Mouse (Mus musculus) T-cell, adult 2 months (primary cell): ENCODE results near the gene Tsc22d1.

Experiments
- DNase-seq: peaks from one replicate; pipeline ENCODE4 v3.0.0; 2022; ENCODE audit warnings: low spot score

Tsc22d1 gene

DNA sequence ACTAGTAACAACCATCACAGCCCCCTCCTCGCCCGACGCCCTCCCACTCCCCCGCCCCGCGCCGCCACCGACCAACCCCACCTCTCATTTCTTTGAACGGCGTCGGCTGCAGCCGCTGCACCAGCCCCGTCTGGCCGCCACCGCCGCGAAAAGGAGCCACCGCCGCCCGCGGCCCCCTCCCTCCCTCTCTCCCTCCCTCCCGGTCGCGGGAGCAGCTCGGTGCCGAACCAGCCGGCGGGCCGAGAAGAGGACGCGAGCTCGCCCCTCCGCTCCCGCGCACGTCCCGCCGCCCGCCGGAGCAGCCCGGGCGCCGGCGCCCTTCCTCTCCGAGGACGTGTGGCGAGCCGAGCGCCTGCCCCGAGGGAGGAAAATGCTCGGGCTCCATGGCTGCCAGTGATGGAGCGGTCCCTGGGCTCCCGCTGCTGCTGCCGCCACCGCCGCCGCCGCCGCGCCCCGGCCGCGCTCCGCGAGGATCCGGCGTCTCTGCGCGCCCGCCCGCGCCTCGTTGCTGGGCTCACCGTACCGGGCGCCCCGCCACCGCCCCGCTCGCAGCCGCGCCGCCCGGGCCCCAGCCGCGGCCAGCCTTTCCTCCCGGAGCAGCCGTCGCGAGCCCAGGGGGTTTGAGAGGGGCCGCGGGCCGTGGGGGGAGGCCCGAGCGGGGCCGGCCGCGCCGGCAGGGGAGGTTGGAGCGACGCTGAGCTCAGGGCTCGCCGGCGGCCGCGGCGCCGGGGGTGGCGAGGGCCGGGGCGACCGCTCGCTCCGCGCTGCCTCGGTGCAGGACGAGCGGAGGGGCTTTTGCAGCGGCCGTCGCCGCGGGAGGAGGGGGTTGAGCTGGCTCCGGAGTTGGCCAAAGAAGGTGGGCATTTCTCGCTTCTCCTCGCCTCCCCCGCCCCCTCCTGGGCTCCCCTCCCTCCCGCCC is at the start of gene Tsc22d1:
Gene Tsc22d1, plus strand, starts transcription at position 100 of the 919 bp plus-strand sequence.
- DNase-seq, result peak; percentile 33

DNA sequence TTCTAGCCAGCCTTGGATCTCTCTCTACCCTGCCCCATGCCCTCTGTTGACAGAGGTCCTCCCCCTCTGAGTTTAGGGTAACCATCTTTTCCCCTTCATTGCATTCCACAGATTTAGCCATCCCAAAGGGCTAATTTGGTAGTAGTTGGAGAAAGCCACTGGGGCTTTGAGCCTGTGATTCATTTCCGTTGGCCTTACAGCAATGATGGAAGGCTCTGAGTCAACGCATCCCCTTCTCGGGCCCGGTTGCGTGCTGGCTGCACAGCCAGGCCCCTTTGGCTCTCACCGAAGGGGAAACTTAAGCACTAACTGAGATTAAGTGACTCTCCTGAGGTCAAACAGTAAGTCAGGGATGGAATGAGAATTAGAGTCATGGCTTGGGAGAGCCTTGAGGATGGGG is 41.1 kb upstream of the Tsc22d1 start:
- no peak for DNase-seq

DNA sequence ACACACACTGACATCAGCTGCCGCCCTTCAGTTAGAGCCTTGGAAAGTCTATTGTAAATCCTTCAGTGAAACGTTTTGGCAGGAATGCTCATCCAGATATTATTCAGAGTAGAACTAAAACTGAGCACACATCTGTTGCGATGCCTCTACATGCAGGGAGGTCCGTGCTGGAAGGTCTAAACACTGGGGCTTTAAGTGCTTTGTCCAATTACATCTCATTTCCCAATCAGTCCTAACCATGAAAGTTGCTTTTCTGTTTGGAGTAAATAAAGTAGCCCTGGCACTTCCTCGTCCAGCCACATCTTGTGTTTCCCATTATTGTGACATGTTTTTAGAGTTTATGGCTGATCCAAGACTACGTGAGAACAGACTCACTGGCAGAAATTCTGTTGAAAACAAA is 40.2 kb upstream of the Tsc22d1 start:
- DNase-seq, result no peak

DNA sequence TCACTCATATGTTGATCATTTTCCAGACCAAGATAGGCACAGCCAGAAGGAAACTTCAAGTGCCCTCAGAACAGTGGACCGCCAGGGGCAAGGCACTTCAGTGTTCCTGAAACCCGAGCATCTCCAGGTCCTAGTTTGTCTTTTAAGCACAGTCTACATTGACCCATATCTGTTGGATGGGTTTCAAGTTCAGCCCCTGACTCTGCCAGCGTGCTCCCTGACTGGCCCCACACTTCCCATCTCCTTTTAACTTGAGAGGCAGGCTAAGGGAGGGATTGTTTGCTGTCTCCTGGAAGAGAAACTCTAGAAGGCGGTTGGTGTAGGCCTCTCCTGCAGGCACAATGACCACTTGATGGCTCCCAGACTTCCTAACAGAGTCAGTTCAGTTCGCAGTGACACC is 38.2 kb upstream of the Tsc22d1 start:
- DNase-seq, result no peak

DNA sequence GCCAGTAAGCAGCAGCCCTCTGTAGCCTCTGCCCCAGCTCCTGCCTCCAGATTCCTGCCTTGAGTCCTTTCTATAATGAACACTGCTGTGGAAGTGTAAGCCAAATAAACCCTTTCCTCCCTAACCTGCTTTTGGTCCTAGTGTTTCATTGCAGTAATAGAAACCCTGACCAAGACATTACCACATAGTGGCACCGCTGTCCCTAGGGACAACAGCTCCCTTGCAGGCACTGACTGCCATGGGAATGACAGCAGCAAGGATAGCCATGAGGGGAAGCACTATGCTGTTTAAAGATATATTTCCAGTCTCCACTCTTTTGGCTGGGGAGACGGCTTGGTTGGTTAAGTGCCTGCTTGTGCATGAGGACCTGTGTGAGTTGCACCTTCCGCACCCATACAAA is 35.4 kb upstream of the Tsc22d1 start:
- DNase-seq, result no peak

DNA sequence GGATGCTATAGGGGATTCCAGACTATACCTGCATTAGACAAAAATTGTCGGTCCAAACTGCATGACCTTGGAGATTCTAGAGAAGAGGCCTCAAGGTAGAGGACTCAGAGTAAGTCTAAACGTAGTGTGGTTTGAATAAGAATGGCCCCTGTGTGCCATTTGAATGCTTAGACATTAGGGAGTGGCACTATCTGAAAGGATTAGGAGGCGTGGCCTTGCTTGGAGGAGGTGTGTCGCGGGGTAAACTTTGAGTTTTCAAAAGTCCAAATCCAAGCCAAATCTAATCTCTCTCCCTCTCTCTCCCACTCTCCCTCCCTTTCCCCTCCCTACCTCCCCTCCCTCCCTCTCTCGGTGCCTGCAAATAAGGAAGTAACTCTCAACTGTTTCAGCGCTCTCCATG is 26.7 kb upstream of the Tsc22d1 start:
- no peak for DNase-seq

DNA sequence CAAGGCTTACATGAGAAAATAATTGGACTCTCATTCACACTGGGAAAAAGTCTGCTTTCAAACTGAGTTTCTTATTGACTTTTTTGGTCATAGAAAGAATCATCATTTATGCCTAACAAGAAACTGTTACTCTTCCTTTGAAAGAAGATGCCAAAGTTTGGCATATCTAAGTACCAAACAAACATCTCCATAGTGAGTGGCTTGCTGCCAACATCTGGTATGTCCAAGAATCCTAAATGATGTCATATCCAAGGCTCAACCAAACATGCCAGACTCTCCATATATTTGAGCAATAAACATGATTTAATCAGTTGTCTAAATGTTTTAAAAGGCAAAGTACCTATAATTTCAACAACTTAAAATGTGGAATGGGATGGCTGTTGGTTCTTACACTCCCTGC is 16.5 kb upstream of the Tsc22d1 start:
- no peak for DNase-seq

DNA sequence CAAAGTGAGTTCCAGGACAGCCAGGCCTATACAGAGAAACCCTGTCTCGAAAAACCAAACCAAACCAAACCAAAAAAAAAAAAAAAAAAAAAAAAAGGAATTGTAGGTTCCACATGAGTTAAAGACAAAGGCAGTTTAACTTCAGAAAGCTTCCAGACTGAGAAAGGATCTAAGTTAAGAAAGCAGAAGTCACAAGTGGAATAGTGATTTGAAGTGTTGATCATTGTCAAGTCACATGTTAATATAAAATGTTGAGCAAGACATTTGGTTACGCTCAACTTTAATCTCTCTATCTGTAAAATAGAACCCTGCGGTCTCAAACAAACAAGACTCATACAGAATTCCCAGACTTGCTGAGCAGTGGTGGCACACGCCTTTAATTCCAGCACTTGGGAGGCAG is 12.2 kb upstream of the Tsc22d1 start:
- DNase-seq, result no peak

DNA sequence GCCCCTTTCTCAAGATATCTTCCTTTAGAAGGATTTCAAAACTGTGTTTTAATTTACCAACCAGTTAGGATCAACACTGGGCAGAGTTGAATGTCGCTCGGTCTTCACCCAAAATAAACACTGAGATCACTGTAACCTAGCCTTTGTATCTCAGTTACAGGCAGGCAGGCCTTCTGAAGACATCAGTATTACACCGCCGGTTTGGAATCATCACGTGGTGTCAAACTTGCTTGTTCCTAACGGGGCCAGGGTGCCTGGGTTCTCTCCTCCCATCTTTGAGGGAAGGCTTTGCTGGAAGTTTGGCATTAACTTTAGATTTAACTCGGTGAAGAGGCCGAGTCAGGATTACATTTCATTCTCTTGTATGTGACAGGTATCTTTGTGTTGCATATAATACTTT is 5.7 kb upstream of the Tsc22d1 start:
- DNase-seq, result no peak

DNA sequence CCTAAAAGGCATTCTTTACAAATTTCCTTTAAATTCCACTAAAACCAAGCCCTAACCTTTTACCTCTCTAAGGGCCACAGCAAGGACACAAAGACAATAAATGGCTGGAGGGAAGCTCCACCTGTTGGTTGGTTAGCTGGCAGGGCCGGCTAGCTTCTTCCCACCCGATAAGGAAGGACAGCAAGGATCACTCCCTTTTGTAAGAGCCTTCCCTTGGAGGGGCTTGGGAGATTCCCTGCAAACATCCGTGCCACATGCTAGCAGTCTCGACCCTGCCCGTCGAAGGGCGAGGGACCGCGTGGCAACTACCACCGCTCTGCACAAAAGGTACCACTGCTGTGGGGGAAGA is 1.0 kb upstream of the Tsc22d1 start:
- DNase-seq, result no peak

DNA sequence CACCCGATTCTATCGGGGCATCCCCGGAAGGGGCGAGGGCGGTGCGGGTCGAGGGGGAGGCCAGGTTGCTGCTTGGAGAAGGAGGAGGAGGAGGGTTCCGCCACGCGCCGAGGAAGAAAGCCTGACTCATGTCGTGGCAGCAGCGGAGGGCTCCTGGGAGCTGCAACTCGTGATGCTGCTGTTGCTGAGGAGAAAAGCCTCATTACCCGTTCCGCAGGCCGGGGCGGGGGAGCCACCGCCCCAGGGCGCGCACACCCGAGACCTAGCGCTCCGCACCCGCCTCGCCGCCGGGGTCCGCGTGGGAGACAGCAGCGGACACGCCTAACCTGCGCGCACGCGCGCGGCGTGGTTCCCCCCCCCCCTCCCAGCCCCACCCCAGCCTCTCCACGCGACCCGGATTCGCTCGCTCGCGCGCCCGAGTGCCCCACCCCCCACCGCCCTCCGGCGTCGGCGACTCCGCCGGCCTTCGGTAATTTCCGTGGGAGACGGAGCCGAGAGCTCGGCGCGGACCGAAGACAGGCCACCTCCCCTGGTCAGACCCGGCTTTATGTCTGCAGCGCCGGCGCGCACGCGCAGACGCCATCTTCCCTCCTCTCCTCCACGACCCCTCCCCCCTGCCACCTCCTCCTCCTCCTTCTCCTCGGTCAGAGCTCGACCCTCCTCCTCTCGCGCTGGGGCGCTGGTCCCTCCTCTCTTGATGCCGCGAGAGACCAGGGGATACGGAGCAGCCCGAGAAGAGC is 469 bp upstream of the Tsc22d1 start:
- peak; percentile 87 for DNase-seq

DNA sequence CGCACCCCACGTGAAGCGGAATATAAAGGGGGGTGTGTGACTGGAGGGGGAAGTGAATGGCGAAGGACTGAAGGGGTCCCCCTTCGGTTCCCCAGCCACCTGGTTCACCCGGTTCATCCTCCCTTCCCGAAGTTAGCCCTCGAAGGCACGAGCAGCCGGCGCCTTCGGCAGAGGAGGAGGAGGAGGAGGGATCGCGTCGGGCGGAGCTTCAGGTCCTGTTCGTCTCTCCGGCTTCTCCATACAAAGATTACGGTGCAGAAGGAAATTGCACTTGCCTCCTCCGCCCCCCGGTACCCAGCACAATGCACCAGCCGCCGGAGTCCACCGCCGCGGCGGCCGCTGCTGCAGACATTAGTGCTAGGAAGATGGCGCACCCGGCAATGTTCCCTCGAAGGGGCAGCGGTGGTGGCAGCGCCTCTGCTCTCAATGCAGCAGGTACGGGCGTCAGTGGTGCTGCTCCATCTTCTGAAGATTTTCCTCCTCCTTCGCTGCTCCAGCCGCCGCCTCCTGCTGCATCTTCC is 1.1 kb downstream of the Tsc22d1 start:
- peak; percentile 31 for DNase-seq

DNA sequence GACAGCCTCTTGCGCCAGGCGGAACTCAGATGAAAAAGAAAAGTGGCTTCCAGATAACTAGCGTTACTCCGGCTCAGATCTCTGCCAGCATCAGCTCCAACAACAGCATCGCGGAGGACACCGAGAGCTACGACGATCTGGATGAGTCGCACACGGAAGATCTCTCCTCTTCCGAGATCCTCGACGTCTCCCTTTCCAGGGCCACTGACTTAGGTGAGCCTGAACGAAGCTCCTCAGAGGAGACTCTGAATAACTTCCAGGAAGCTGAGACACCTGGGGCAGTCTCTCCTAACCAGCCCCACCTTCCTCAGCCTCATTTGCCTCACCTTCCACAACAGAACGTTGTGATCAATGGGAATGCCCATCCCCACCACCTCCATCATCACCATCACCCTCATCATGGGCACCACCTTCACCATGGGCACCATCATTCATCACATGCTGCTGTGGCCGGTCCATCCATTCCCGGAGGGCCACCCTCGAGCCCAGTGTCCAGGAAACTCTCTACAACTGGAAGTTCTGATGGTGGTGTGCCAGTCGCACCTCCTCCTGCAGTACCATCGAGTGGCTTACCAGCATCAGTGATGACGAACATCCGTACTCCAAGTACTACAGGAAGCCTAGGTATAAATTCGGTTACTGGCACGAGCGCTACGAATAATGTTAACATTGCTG is 1.7 kb downstream of the Tsc22d1 start:
- no peak for DNase-seq

DNA sequence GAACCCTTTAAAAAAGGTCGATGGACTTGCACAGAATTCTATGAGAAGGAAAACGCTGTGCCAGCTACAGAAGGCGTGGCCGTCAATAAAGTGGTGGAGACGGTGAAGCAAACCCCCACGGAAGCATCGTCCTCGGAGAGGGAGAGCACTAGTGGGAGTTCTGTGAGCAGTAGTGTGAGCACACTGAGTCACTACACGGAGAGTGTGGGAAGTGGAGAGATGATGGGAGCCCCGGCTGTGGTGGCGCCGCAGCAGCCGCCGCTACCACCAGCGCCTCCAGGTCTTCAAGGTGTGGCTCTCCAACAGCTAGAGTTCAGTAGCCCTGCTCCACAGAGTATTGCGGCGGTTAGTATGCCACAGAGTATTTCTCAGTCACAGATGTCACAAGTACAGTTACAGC is 2.6 kb downstream of the Tsc22d1 start:
- DNase-seq, result no peak

DNA sequence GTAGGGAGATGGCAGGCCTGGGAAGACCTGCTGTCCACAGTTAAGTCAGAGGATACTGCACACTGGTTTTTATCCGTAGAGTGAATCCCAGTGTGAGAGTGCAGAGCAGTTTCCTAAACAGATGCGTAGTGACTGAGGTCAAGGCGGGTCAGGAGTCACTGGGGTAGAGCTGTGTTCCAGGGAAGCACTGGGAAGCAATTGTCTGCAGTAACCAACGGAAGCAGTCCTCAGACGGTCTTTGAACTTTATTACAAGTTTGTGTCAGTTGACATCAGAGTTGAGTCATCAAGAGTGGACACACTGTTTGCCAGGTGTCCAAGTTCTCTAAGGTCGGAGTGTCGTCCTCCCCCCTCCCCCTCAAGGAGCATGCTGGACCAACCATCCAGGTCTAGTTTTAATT is 6.0 kb downstream of the Tsc22d1 start:
- DNase-seq, result no peak

DNA sequence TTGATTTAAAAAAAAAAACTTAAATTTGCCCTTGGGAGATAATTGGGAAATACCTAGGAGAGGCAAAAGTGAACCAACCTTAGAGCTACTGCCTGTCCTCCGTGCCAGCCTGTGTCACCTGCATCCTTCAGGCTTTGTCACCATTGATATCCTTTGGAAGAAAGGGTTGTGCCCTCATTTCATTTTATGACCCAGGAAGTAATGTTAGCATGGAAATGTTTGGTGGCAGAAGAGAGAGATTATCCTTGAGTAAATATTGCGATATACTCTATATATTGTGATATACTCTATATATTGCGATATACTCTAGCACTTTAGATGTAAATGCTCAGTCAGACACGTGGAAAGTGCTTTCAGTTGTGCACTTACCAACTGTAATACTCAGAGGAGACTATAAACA is 6.4 kb downstream of the Tsc22d1 start:
- no peak for DNase-seq

DNA sequence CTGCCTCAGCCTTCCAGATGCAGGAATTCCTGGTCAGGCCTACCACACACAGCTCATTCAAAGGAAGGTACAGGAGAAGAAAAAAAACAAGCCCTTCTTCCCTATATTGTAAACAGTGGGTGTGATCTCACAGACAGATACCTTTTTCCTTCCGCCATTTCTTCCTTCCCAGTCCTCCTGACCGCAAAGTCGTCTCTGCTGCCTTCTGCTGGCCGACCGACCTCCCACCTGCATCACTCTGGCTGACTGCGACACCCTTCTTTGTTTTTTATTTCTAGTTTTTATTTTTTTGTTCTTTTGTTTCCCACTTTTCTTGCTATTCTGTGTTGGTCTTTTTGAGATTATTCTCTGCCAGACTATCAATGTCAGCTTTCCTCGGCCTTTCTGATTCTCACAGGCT is 10.7 kb downstream of the Tsc22d1 start:
- DNase-seq, result no peak

DNA sequence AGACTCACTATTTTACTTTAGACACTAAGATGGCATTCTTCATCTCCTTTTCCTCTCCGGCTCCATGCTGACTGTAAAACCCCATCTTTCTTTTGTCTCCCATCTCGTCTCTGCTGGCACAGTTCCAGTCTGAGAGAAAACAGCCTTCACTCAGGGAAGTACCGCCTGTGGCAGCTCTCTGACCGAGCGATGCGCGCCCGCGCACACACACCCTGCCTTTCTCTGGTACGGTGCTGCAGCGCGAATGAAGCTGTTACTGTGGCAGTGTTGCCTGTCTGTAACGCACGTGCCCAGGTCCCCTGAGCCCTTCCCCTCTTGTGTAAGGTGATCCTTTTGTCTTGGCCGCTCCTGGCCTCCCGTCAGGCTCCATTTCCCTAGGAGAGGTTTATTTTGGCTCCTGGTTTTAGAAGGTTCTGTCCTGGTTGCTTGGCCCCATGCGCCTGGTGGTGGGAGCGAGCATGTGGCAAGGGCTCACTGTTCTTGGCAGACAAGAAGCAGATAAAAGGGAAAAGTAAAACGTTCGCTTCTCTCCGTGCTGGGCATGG is 11.3 kb downstream of the Tsc22d1 start:
- DNase-seq, result no peak

DNA sequence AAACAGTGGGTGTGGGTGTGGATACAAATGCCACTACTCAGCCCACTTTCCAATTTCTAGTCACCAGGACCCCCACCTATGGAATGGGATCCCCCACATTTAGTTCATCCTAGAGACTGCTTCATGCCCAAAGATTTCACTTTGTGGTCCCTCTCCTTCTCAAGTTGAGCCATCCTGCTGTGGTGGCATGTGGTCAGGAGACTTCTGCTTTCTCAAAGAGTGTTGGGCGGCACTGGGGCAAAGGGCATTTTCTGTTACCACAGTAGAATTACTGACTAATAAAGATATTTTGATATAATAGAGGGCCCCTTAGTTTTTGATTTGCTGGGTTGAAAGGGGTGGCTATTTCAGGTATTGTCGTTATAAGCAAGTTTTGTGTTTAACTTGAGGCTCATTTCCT is 14.1 kb downstream of the Tsc22d1 start:
- DNase-seq, result no peak

DNA sequence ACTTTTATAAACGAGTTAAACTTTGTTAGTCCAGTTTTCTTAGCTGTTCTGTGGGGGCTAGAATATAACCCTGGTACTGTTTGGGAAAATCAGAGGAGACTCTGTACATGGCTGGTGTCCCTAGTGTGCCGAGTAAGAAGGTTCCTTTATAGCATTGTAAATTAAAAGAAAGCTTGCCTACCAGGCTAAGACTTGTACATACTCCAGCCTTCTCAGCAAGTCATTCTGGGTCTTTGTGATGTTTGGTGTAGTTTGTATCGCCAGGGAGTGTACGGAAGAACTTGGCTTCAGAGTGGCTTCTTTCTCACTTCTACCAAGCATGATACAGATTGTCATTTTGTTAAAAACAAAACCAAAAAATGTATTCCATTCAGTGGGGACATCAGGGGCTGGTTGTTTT is 17.2 kb downstream of the Tsc22d1 start:
- no peak for DNase-seq

DNA sequence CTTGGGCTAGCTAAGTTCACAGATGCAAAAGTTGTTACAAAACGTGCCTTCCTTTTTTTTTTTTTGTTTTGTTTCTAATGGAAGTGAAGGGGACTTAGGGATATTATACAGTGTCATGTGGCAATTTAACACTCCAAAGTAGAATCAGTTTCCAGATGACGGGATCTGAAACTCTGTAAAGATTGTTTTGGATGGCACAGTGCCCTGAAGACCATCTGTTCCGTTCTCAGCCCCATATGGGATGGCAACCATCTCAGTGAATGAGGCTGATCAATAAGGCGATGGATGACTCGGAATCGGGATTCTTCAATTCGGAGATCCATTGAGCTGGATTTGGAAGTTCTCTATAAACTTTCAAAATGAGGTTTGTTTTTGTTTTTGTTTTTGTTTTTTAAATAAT is 17.6 kb downstream of the Tsc22d1 start:
- no peak for DNase-seq

DNA sequence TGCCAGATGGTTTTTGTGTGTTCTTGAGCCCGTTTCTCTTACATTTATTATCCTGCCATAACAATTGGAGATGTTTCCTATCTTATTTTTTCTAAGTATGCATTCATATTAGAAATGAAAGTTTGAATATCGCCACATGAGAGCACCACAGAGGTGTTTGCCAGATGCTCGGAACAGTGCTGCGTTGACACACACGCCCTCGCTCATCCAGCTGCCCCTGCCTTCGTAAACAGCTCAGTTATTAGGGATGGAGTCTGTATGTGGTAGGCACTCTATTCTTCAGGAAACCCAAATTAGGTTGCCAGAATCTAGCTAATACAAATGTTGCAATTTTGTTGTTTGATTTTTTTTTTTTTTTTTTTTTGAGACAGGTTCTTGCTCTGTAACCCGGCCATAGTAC is 18.1 kb downstream of the Tsc22d1 start:
- DNase-seq, result no peak

DNA sequence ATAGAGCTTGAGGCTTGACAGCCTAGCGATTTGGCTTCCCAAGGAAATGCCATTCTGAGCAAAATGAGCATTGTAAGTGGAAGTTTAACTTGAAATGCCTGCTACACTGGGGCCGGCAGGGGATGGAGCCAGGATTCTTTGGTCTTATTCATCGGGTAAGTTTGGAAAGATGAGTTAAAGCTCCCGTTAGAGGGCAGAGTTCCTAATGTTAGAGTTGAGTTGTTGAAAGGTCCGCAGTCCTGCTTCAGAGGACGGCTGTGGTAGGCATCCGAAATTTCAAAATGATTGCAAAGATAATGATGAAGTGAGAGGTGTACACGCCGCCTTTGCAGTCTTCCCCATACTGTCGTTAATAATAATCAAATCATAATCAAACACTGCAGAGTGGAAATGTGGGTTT is 27.4 kb downstream of the Tsc22d1 start:
- no peak for DNase-seq
